Mouse (Mus musculus): ENCODE measurements around the gene Ndufb10. TPM values are rescaled to one million over a fixed set of nuclear protein-coding genes. Genes with fewer than 3 reads are reported as not detected.
A peak's percentile ranks its signal among the peaks of the same experiment; 100 is the strongest.
"Not testable (repeated sequence)": the region's sequence is repeated elsewhere in the genome, so short reads cannot be mapped to it uniquely, and the experiment has no call there.

The Ndufb10 gene
- total RNA-seq, 2 experiments from 2014 or later: 367 to 608 TPM

- peak; percentile 99 for DNase-seq
- Histone ChIP-seq H3K4me3 (peak overlapping the region; percentile 98), H3K27ac (peak overlapping the region; percentile 98)
- TF ChIP-seq CTCF (IDR thresholded peaks at IDR 0.05): no peak
- intact Hi-C loops (cut with DNase I): loop anchor here (1.0 kb wide), 1 partner anchor 12 kb away; the partner anchor contains the start of gene Tbl3
These were observed 4.6 kb downstream of the Ndufb10 start for GRCm38 (mm10) chr17:24719494-24720222.

GRCm38 (mm10) chr17:24718938-24719337 lies 5.3 kb downstream of the Ndufb10 start:
- intact Hi-C loops (cut with DNase I): loop anchor here (1.0 kb wide), 1 partner anchor 12 kb away; the partner anchor contains the start of gene Tbl3
- peak overlapping the region; percentile 98 for H3K27ac ChIP-seq
- peak overlapping the region; percentile 98 for H3K4me3 ChIP-seq
- not testable (repeated sequence) for DNase-seq

GRCm38 (mm10) chr17:24717943-24718342 lies 6.3 kb downstream of the Ndufb10 start, which contains the start of the genes Rnf151 and Rps2:
Rnf151 (minus strand) TSS chr17:24718063.
Rps2 (plus strand) TSS chr17:24718116.
- H3K4me3 ChIP-seq: peak within 1 kb of the TSS; percentile 98
- peak within 1 kb of the TSS; percentile 98; the same call in 1 of the 2 replicates for H3K27ac ChIP-seq
- intact Hi-C loops (cut with DNase I): no loop called here
- DNase-seq: no peak
- TF ChIP-seq CTCF (IDR thresholded peaks at IDR 0.05): no peak

GRCm38 (mm10) chr17:24716166-24716682 lies 8.1 kb downstream of the Ndufb10 start:
- H3K27ac ChIP-seq: no peak overlapping the region
- H3K4me3 ChIP-seq: no peak overlapping the region
- intact Hi-C loops (cut with DNase I): no loop called here
- no peak for DNase-seq
- TF ChIP-seq CTCF (IDR thresholded peaks at IDR 0.05): no peak

- Histone ChIP-seq H3K4me3 (no peak overlapping the region), H3K27ac (no peak overlapping the region)
- intact Hi-C loops (cut with DNase I): no loop called here
- DNase-seq: no peak
- TF ChIP-seq CTCF (IDR thresholded peaks at IDR 0.05): no peak
These were observed 8.7 kb downstream of the Ndufb10 start for GRCm38 (mm10) chr17:24715556-24715955.

- peak; percentile 62 for TF ChIP-seq CTCF (IDR thresholded peaks at IDR 0.05)
- H3K4me3 ChIP-seq: peak overlapping the region; percentile 75
- no peak for DNase-seq
- intact Hi-C loops (cut with DNase I): no loop called here
- peak overlapping the region; percentile 86; the same call in 1 of the 2 replicates for H3K27ac ChIP-seq
These were observed 15.6 kb downstream of the Ndufb10 start for GRCm38 (mm10) chr17:24708646-24709045.

- peak overlapping the region; percentile 86 for H3K27ac ChIP-seq
- no peak for TF ChIP-seq CTCF (IDR thresholded peaks at IDR 0.05)
- DNase-seq: no peak
- intact Hi-C loops (cut with DNase I): loop anchor here (1.0 kb wide), 1 partner anchor 11 kb away; no protein-coding TSS in a partner anchor
- peak overlapping the region; percentile 75 for H3K4me3 ChIP-seq
These were observed 16.4 kb downstream of the Ndufb10 start for GRCm38 (mm10) chr17:24707801-24708425.

GRCm38 (mm10) chr17:24706982-24707800 lies 17.1 kb downstream of the Ndufb10 start, which contains the start of gene Tbl3:
Tbl3 (minus strand) TSS chr17:24707660.
- TF ChIP-seq CTCF (IDR thresholded peaks at IDR 0.05): no peak
- Histone ChIP-seq H3K27ac (peak within 1 kb of the TSS; percentile 86), H3K4me3 (peak within 1 kb of the TSS; percentile 75)
- peak; percentile 94 for DNase-seq
- intact Hi-C loops (cut with DNase I): loop anchor here (1.0 kb wide), 1 partner anchor 12 kb away; no protein-coding TSS in a partner anchor

- H3K27ac ChIP-seq: no peak overlapping the region
- DNase-seq: no peak
- H3K4me3 ChIP-seq: no peak overlapping the region
- no peak for TF ChIP-seq CTCF (IDR thresholded peaks at IDR 0.05)
- intact Hi-C loops (cut with DNase I): no loop called here
These were observed 18.5 kb downstream of the Ndufb10 start for GRCm38 (mm10) chr17:24705821-24706220.

- intact Hi-C loops (cut with DNase I): no loop called here
- no peak for DNase-seq
- Histone ChIP-seq H3K4me3 (no peak overlapping the region), H3K27ac (no peak overlapping the region)
- TF ChIP-seq CTCF (IDR thresholded peaks at IDR 0.05): no peak
These were observed 23.0 kb downstream of the Ndufb10 start for GRCm38 (mm10) chr17:24701251-24701650.

GRCm38 (mm10) chr17:24699473-24699872 lies 24.8 kb downstream of the Ndufb10 start:
- no peak overlapping the region for H3K27ac ChIP-seq
- no peak for TF ChIP-seq CTCF (IDR thresholded peaks at IDR 0.05)
- intact Hi-C loops (cut with DNase I): no loop called here
- DNase-seq: no peak
- no peak overlapping the region for H3K4me3 ChIP-seq

GRCm38 (mm10) chr17:24698715-24699114 lies 25.6 kb downstream of the Ndufb10 start:
- no peak overlapping the region for H3K27ac ChIP-seq
- intact Hi-C loops (cut with DNase I): no loop called here

More at GRCm38 (mm10) chr17:24698715-24699114, 25.6 kb downstream of the Ndufb10 start:
- no peak for DNase-seq
- no peak for TF ChIP-seq CTCF (IDR thresholded peaks at IDR 0.05)
- H3K4me3 ChIP-seq: no peak overlapping the region
